Mouse (Mus musculus): ENCODE measurements around the gene Myo1e. TPM values are rescaled to one million over a fixed set of nuclear protein-coding genes. Genes with fewer than 3 reads are reported as not detected.

Gene Myo1e
- total RNA-seq, 2 experiments from 2014 or later = 7.6 to 8.8 TPM

- no peak for DNase-seq (ENCODE audit: low spot score in 2 of 2)
These were observed 70.4 kb downstream of the Myo1e start for GRCm38 (mm10) chr9:70277529-70277982.

GRCm38 (mm10) chr9:70281407-70281806, 74.3 kb downstream of the Myo1e start:
- DNase-seq (ENCODE audit: low spot score in 2 of 2) = no peak

GRCm38 (mm10) chr9:70282107-70282506, 75.0 kb downstream of the Myo1e start:
- DNase-seq (ENCODE audit: low spot score in 2 of 2) = no peak

- DNase-seq (ENCODE audit: low spot score in 2 of 2) = no peak
These were observed 76.0 kb downstream of the Myo1e start for GRCm38 (mm10) chr9:70283151-70283550.

GRCm38 (mm10) chr9:70284584-70285140, 77.5 kb downstream of the Myo1e start:
- DNase-seq (ENCODE audit: low spot score in 2 of 2) = no peak

GRCm38 (mm10) chr9:70290785-70291184, 83.6 kb downstream of the Myo1e start:
- DNase-seq (ENCODE audit: low spot score in 2 of 2) = no peak

- DNase-seq (ENCODE audit: low spot score in 2 of 2) = no peak
These were observed 89.8 kb downstream of the Myo1e start for GRCm38 (mm10) chr9:70296916-70297315.

GRCm38 (mm10) chr9:70298221-70298620, 91.1 kb downstream of the Myo1e start:
- peak in 1 of 2 experiments; percentile 28 for DNase-seq (ENCODE audit: low spot score in 2 of 2)

- DNase-seq (ENCODE audit: low spot score in 2 of 2) = no peak
These were observed 93.6 kb downstream of the Myo1e start for GRCm38 (mm10) chr9:70300705-70301104.

- DNase-seq (ENCODE audit: low spot score in 2 of 2) = no peak
These were observed 94.4 kb downstream of the Myo1e start for GRCm38 (mm10) chr9:70301598-70301997.

GRCm38 (mm10) chr9:70304901-70305300, 97.8 kb downstream of the Myo1e start:
- no peak for DNase-seq (ENCODE audit: low spot score in 2 of 2)

- DNase-seq (ENCODE audit: low spot score in 2 of 2) = no peak
These were observed 102.9 kb downstream of the Myo1e start for GRCm38 (mm10) chr9:70310046-70310445.

- no peak for DNase-seq (ENCODE audit: low spot score in 2 of 2)
These were observed 106.9 kb downstream of the Myo1e start for GRCm38 (mm10) chr9:70314019-70314418.

- DNase-seq (ENCODE audit: low spot score in 2 of 2) = no peak
These were observed 108.0 kb downstream of the Myo1e start for GRCm38 (mm10) chr9:70315130-70315529.

GRCm38 (mm10) chr9:70318601-70319000, 111.5 kb downstream of the Myo1e start:
- DNase-seq (ENCODE audit: low spot score in 2 of 2) = no peak

GRCm38 (mm10) chr9:70324336-70324735, 117.2 kb downstream of the Myo1e start:
- DNase-seq (ENCODE audit: low spot score in 2 of 2) = no peak

GRCm38 (mm10) chr9:70325880-70326595, 118.9 kb downstream of the Myo1e start:
- no peak for DNase-seq (ENCODE audit: low spot score in 2 of 2)

GRCm38 (mm10) chr9:70328193-70328841, 121.2 kb downstream of the Myo1e start:
- DNase-seq (ENCODE audit: low spot score in 2 of 2) = no peak

GRCm38 (mm10) chr9:70331727-70332335, 124.7 kb downstream of the Myo1e start:
- peak in 1 of 2 experiments; percentile 22 for DNase-seq (ENCODE audit: low spot score in 2 of 2)

GRCm38 (mm10) chr9:70338391-70338790, 131.2 kb downstream of the Myo1e start:
- DNase-seq (ENCODE audit: low spot score in 2 of 2) = no peak

GRCm38 (mm10) chr9:70338894-70339293, 131.7 kb downstream of the Myo1e start:
- no peak for DNase-seq (ENCODE audit: low spot score in 2 of 2)

GRCm38 (mm10) chr9:70349274-70349673, 142.1 kb downstream of the Myo1e start:
- DNase-seq (ENCODE audit: low spot score in 2 of 2) = no peak

All from layer of hippocampus, postnatal 10 days (tissue).